In genomic region chr6:142948955-142949357, GRCm38 (mm10) we compare ENCODE assay signal across 8 mouse cellular contexts. TPM values are rescaled to one million over a fixed set of nuclear protein-coding genes. Genes with fewer than 3 reads are reported as not detected.
DNase-seq lines count a peak whose midpoint lies in the region; ATAC-seq and TF ChIP-seq lines count a peak whose summit lies in the region.

No protein-coding gene starts in this region.

- H3K27me3 ChIP-seq in heart, embryonic 10.5 days (ENCODE audit: insufficient read depth, poor library complexity, severe bottlenecking): no peaks in the 10 kb centered on the region
- H3K27me3 ChIP-seq in cerebellum, adult 2 months (ENCODE audit: control insufficient read depth, insufficient read depth, low read length): no peaks in the 10 kb centered on the region
- H3K27me3 ChIP-seq in hindbrain, embryonic 15.5 days: no peaks in the 10 kb centered on the region
- H3K27me3 ChIP-seq in midbrain, embryonic 12.5 days: no peaks in the 10 kb centered on the region

- no peak for TF ChIP-seq CTCF in cerebellum, adult 2 months (IDR thresholded peaks at IDR 0.05; ENCODE audit: borderline replicate concordance, insufficient read depth, low read depth, low read length)

- DNase-seq in heart, postnatal 4 days: peak; percentile 11
- no peak for DNase-seq in heart, embryonic 10.5 days (ENCODE audit: low spot score)
- peak; percentile 84 to 93 for DNase-seq in cerebellum, adult 2 months
- DNase-seq in ovary, postnatal 36 days (ENCODE audit: low spot score): no peak
- DNase-seq in embryo, embryonic 10 days (ENCODE audit: low spot score): no peak
- DNase-seq in adrenal gland, adult 8-10 months: no peak

- no peak overlapping the region for H3K4me3 ChIP-seq in heart, embryonic 10.5 days
- no peak overlapping the region for H3K4me3 ChIP-seq in cerebellum, adult 2 months (replicated peaks; ENCODE audit: insufficient read depth, low read depth, low read length)
- no peak overlapping the region for H3K4me3 ChIP-seq in hindbrain, embryonic 15.5 days
- H3K4me3 ChIP-seq in midbrain, embryonic 12.5 days: no peak overlapping the region

- no peak for TF ChIP-seq POLR2A in cerebellum, adult 2 months (IDR thresholded peaks at IDR 0.05; ENCODE audit: borderline replicate concordance, insufficient read depth, low read length)

- no peak overlapping the region for H3K27ac ChIP-seq in heart, embryonic 10.5 days
- peak overlapping the region; percentile 21 for H3K27ac ChIP-seq in cerebellum, adult 2 months (ENCODE audit: insufficient read depth, low read length)
- 0 out of 2 replicates have a peak overlapping the region, but pooled peaks have one; percentile 21 for H3K27ac ChIP-seq in hindbrain, embryonic 15.5 days (replicated peaks)
- H3K27ac ChIP-seq in midbrain, embryonic 12.5 days (replicated peaks): no peak overlapping the region

- ATAC-seq in hindbrain, embryonic 15.5 days (ENCODE audit: low FRiP score, low read depth): peak; percentile 46; the same call in 1 of the 2 replicates
- ATAC-seq in midbrain, embryonic 12.5 days (ENCODE audit: low FRiP score, low read depth): 0 out of 2 replicates have a peak, but pooled peaks have one; percentile 34

- H3K9ac ChIP-seq in hindbrain, embryonic 15.5 days: no peak overlapping the region
- H3K9ac ChIP-seq in midbrain, embryonic 12.5 days (replicated peaks): no peak overlapping the region

- H3K4me2 ChIP-seq in hindbrain, embryonic 15.5 days: no peak overlapping the region
- H3K4me2 ChIP-seq in midbrain, embryonic 12.5 days (replicated peaks): no peak overlapping the region

- no peaks in the 10 kb centered on the region for H3K36me3 ChIP-seq in heart, embryonic 10.5 days
- H3K36me3 ChIP-seq in hindbrain, embryonic 15.5 days: peaks cover 7% of the 10 kb centered on the region
- H3K36me3 ChIP-seq in midbrain, embryonic 12.5 days: peaks cover 11% of the 10 kb centered on the region; the same call in 1 of the 2 replicates

- no peaks in the 10 kb centered on the region for H3K9me3 ChIP-seq in heart, embryonic 10.5 days
- H3K9me3 ChIP-seq in hindbrain, embryonic 15.5 days: no peaks in the 10 kb centered on the region
- no peaks in the 10 kb centered on the region for H3K9me3 ChIP-seq in midbrain, embryonic 12.5 days

- peaks cover 12% of the 10 kb centered on the region for H3K4me1 ChIP-seq in heart, embryonic 10.5 days
- peaks cover 18% of the 10 kb centered on the region for H3K4me1 ChIP-seq in cerebellum, adult 2 months (ENCODE audit: control insufficient read depth, insufficient read depth, low read length)
- H3K4me1 ChIP-seq in hindbrain, embryonic 15.5 days (replicated peaks): peaks cover 16% of the 10 kb centered on the region
- H3K4me1 ChIP-seq in midbrain, embryonic 12.5 days: no peaks in the 10 kb centered on the region

- WGBS in heart, embryonic 10.5 days: 77% methylated on average over 5 of the region's 5 CpGs
- WGBS in cerebellum, adult 2 months: 5% methylated on average over 5 of the region's 5 CpGs
- 62% methylated on average over 5 of the region's 5 CpGs for WGBS in hindbrain, embryonic 15.5 days
- WGBS in midbrain, embryonic 12.5 days: 70% methylated on average over 5 of the region's 5 CpGs

RNA-seq across cellular contexts. Expression of gene St8sia1, which starts 15.3 kb away (rescaled TPM):
- total RNA-seq in heart, postnatal 4 days (2021): 1 to 10 TPM; 1.5 to 2.0 TPM
- polyA plus RNA-seq in heart, embryonic 10.5 days (2016; fragmentation: Nextera tagmentation; extraction: Ambion mirVana): 3.1 and 3.4 TPM in 2 replicates
- 22.2 and 22.6 TPM in 2 replicates for polyA plus RNA-seq in cerebellum, adult 2 months (2012; rRNA removed)
- polyA plus RNA-seq in hindbrain, embryonic 15.5 days (2015; fragmentation: Nextera tagmentation; extraction: Ambion mirVana): 7.0 and 7.8 TPM in 2 replicates
- 7.9 and 9.3 TPM in 2 replicates for polyA plus RNA-seq in midbrain, embryonic 12.5 days (2016; fragmentation: Nextera tagmentation; extraction: Ambion mirVana)
- 1 to 10 TPM in 3 of 4 experiments, under 1 TPM in 1; 0.87 to 3.1 (median 2.2) TPM for total RNA-seq in adrenal gland, adult 8-10 months (2022)

Comparison
In these comparisons a context has a peak if more than half of its experiments do, and no peak if none do; other contexts are left out.
1. DNase-seq: peak in heart, postnatal 4 days (single experiment) and cerebellum, adult 2 months (2 of 2); none in heart, embryonic 10.5 days (single experiment), ovary, postnatal 36 days (single experiment), embryo, embryonic 10 days (single experiment) and adrenal gland, adult 8-10 months (single experiment).
2. H3K27ac ChIP-seq: peak in cerebellum, adult 2 months (single experiment) and hindbrain, embryonic 15.5 days (single experiment); none in heart, embryonic 10.5 days (single experiment) and midbrain, embryonic 12.5 days (single experiment).